Mouse (Mus musculus) retina, adult 2 months (tissue): Measurements from ENCODE around the gene Bend5.

Experiments
- DNase-seq: peaks from one replicate; pipeline ENCODE4 v3.0.0-alpha.2; 2012; ENCODE audit warnings: low read depth, low spot score

Bend5 gene

GRCm38 (mm10) chr4:111441709-111442108 is 26.9 kb downstream of the Bend5 start:
- no peak for DNase-seq

DNA sequence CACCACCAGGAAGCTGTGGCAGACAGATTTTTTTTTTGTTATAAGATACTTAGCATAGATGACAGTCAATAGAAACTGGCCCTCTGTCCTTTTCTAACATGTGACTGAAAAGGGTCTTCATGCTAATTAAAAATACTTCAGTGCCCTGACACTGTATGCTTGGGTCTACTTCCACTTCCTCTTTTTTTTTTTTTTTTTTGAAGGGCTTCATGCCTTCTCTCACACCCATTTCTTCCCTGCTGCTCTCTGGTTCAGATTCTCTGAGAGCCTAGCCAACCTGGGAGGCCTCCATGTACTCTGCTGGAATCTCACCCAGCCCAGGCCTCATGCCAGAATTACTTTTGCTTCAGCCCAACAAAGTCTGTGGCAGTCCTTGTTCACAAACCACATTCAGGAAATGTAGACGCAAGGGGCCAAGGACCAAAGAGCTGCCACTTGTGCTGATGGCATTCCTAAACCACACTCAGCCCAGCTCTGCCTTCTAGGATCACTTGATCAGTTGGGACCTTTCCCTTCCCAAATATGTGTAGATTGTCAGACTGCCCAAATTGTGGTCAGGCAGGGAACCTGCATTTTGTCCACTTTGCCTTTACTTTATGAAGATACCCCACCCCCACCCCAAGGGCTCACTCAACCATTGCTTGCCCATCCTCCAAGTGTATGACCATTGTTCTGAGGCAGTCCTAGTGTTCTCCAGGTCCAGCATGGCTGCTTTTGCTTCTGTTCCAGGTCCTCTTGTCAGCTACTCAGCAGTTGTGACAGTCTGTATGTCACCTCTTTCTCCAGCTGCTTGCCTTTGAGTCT is 27.8 kb downstream of the Bend5 start:
- DNase-seq: no peak

DNA sequence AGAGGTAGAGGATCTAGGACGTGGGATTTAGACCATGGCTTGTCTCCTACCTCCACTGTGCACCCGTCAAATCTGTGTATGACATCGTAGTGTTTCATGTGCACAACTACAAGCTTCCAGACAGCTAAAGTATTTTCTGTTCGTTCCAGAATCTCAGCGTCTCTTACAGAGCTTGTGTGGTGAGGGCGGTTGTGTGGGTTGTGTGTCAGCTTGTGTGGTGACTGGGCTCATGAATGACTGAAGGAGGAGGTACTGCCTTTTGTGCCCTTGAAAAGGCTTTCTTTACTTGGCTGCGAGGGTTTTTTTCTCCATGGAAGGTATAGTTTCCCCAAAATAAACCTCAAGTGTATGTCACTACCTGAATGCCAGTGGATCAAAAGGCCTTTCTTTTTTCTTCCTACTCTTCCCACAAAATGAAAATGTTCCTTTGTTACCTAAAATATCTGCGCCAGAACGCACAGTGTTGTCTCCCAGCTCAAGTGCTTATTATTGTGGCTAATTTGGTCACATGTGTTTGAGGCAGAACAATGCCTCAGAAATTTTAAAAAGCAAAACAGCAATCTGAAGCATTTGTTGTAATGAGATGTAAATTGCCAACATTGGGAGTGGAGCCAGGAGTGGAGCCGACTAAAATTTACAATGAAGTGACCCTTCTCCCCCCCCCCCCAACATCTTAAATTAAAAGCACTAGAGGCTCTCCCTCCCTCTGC is 29.3 kb downstream of the Bend5 start:
- no peak for DNase-seq

DNA sequence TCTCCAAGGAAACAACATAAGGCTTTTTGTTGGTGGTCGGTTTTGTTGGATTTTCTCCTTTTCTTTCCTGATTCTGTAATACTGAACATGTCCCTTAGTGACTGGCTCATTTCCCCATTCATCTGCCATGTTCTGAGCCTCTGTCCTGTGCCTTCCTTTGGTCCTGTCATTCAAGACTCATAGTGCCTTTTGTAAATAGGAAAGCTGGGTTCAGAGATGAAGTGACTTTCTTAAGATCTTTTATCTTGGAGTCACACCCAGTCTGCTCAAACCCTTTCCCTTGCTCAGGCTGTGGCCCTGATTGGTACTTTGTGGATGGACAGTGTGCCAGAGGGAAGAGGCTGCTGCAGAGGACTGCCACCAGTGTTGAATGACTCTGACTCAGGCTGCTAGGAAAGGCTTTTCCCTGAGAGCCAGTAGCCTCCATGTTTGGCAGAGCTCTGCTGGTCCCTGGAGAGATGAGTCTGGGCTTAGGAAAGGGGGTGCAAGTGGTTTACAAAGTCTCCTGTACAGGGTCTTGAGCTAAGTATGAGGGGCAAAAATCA is 29.9 kb downstream of the Bend5 start:
- DNase-seq: no peak

DNA sequence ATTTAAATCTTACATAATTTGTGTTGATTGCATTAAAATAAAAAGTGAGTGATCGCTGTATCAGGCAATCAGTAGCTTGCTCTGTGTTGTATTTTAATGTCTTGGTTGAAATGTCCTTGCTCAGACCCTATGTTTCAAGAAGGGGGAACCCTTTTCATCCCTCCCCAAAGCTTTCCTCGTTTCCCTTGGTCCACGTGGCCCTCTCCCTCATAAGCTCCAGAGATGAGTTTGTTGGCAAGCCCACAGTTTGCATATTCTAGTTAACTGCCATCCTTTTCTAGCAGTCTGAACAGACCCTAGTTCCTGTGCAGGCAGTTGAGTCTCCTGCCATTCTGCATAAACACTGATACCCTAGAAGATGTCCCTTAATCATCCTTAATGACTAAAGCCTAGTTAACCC is 33.1 kb downstream of the Bend5 start:
- no peak for DNase-seq

GRCm38 (mm10) chr4:111448586-111448985 is 33.8 kb downstream of the Bend5 start:
- no peak for DNase-seq

DNA sequence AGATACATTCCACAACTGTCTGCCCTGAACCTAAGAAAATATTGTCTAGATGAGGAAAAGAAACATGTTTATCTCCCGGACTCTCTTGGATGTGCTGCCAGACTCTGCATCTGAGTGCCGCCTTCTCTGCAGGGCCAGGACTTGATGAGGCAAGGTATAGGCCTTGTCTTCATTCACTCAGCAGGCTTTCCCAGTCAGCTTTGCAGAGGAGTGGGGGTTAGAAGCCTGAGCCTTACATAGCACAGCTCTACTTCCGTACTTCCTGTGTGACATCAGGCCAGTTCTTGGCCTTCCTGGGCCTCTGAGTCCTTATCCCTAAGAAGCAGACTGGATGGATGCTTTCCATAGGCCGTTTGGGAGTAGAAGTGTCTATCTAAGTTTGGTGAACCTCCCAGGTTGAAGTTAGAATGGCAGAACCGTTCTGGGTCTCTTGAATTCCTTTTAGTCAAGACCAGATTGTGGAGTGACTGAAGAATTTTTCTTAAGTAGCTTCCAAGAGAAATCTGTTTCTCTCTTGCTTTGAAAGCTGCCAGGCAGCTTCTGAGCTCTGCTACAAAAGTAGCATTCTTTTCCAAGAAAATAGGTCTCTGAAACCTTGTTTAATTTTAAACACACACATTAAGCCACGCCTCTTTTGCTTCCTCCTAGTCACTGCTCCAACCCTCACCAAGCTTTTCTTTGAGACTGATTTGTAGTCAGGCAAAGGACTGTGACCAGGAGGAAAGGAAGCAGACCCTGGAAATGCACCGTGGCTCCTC is 34.8 kb downstream of the Bend5 start:
- DNase-seq: no peak

DNA sequence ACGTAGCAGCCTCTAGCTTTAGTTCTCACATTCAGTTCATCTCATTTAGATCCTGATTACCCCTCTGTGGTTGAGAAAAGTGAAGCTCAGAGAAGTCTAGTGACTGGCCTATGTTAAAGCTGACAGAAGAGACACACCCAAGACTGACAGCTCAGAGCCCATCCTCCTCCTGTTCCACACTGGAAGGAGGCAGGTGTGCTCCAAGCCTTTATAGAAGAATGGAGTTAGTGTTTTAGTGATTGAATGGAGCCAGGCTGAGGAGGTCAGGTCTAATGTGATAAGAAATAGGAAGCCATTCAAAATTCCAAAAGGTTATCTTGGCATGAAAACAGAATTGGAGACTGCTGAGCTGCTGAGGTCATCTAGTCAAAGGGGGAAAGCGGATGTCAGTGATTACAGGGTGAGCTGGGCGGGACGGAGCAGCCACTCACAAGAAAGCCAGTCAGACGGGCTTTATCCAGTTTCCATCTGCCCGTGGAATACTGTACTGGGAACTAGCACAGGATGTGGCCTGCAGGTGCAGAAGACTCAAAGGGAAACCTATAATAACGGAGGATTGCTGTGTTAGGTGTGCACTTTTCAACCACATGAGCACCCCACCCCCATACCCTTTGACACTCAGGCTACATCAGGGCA is 36.6 kb downstream of the Bend5 start:
- no peak for DNase-seq

DNA sequence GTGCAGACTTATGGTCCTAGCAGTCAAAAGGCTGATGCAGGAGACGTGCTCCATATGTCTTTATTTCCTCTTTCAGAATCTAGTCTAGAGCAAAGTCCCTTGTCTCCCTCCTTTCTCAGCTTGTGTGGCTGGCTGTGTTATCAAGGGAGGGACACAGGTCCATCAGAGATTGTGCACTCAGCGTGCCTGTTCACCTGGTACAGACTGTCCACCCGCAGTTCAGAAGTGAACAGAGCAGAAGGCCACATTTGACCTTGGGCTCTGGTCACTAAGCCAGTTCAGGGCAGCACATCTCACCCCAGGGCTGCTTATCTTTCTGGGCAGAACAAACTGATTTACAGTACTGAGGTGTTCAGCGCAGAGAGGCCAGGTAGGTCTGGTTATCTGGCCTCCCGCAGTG is 37.4 kb downstream of the Bend5 start:
- no peak for DNase-seq

GRCm38 (mm10) chr4:111453275-111453674 is 38.5 kb downstream of the Bend5 start:
- DNase-seq: no peak

DNA sequence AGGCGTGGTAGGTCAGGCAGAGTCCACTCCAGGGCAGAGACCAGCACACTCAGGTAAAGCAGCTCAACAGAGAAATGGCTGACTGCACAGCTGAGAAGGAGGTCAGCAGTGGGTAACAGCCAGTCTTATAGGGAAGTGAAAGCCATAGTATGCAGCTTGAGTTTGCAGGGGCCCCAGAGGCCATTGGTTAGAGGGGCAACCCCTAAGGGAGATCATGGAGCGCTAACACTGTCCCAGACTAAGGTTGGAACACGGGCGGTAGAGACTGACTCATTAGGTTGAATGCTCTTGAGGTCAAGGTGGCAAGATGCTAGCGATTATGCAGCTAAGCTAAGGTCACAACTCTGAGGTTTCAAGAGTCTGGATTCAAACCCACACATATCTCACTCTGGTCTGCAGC is 40.8 kb downstream of the Bend5 start:
- no peak for DNase-seq

- DNase-seq: no peak
Observed at GRCm38 (mm10) chr4:111457568-111457967, 42.8 kb downstream of the Bend5 start.

DNA sequence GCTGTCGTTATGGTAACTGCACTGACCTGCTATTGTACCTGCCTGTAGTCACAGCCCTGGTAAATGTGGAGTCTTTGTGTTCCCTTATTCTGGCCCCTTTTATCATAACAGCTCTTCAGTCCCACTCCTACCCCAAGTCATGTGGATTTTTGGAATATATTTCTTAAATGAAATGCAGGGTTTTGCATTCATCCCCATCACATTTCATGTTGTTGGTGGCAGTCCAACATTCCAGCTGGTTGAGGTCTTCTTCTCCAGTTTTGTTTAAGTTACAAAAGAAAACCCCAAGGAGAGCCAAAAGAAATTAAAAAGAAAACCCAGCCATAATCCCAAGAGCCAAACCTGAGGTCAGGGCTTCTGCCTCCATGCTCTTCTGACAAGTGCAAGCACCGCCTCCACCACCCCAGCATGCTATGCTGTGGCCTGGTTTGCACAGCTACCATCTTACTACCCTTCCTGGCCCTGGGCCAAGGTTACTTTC is 52.5 kb downstream of the Bend5 start:
- DNase-seq: no peak

- DNase-seq: no peak
Observed at GRCm38 (mm10) chr4:111467796-111468195, 53.0 kb downstream of the Bend5 start.

DNA sequence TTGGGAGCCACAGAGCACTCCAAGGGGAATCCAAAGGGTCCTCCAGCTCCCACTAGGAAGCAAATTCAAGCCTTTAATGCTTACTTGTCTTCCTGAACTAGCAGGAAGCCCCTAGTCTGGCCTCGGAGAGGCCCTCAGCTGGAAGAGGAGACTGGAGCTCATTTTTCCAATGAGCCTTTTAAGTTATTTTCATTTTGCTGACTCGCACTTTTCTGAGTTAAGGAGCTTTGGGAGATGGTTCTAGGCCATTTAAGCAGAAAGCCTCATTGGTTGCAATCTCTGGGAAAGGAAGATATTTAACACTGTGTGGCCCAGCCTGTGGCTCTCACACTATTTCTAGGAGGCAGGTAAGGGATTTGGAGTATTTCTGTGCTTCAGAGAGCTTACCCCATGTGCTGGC is 55.0 kb downstream of the Bend5 start:
- DNase-seq: no peak

- DNase-seq: no peak
Observed at GRCm38 (mm10) chr4:111471726-111472125, 56.9 kb downstream of the Bend5 start.

GRCm38 (mm10) chr4:111472511-111472910 is 57.7 kb downstream of the Bend5 start:
- no peak for DNase-seq

GRCm38 (mm10) chr4:111473014-111473413 is 58.2 kb downstream of the Bend5 start:
- no peak for DNase-seq

- no peak for DNase-seq
Observed at GRCm38 (mm10) chr4:111475374-111475971, 60.7 kb downstream of the Bend5 start.

GRCm38 (mm10) chr4:111477507-111477906 is 62.7 kb downstream of the Bend5 start:
- no peak for DNase-seq

- no peak for DNase-seq
Observed at GRCm38 (mm10) chr4:111483499-111483898, 68.7 kb downstream of the Bend5 start.
